Mouse (Mus musculus): ENCODE results near the gene N4bp2.
A peak's percentile ranks its signal among the peaks of the same experiment; 100 is the strongest.

N4bp2 gene

DNA sequence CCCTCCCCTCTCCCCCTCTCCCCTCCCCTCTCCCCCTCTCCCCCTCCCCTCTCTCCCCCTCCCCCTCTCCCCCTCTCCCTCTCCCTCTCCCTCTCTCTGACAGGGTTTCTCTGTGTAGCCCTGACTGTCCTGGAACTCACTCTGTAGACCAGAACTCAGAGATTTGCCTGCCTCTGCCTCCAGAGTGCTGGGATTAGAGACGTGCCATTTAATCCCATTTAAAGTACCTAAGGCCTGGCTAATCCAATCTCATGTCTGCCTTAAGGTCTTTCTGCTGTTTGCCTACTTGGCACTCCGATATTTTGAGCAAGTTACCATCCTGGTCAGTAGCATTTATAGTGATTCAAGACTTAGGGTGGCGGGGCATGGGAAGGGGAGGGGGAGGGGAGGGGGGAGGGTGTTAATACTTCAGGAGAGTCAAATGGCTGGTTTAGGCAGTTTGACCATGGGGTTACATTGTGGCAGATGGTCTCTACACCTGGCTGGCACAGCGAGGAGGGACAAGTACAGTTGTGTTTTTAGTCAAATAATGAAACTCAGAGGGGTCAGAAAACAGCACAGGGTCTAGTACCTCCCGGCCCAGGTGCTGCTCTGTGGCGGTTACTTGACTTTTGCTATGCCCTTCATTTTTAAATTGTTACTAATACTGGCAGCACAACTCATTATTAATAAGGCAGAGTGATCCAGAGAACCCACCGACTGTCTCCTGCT lies 99.1 kb downstream of the N4bp2 start:
- no peak for DNase-seq (ENCODE audit: low spot score in 2 of 2)

DNA sequence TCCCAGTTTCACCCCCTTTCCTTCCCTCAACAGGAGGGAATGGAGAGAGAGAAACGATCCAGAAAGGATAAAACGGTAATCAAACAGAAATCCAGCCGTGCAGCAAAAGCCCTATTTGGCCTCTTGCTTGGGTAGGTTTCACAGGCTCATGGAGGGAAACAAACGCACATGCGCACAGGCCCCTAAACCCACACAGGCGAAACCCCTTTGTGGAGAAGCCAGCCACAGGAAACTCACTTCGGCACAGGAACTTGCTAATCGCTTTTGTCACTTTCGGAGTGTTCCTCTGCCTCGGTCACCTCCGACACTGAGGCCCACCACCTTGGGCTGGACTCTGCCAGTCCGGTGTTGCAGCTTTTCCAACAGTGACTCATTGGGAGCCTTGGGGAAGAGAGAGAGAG lies 100.0 kb downstream of the N4bp2 start:
- peak; percentile 71 to 86 for DNase-seq (ENCODE audit: low spot score in 2 of 2)

- no peak for DNase-seq (ENCODE audit: low spot score in 2 of 2)
These were observed 101.2 kb downstream of the N4bp2 start for GRCm38 (mm10) chr5:65864486-65864885.

- DNase-seq (ENCODE audit: low spot score in 2 of 2): no peak
These were observed 101.6 kb downstream of the N4bp2 start for GRCm38 (mm10) chr5:65864946-65865345.

- no peak for DNase-seq (ENCODE audit: low spot score in 2 of 2)
These were observed 103.3 kb downstream of the N4bp2 start for GRCm38 (mm10) chr5:65866591-65866990.

DNA sequence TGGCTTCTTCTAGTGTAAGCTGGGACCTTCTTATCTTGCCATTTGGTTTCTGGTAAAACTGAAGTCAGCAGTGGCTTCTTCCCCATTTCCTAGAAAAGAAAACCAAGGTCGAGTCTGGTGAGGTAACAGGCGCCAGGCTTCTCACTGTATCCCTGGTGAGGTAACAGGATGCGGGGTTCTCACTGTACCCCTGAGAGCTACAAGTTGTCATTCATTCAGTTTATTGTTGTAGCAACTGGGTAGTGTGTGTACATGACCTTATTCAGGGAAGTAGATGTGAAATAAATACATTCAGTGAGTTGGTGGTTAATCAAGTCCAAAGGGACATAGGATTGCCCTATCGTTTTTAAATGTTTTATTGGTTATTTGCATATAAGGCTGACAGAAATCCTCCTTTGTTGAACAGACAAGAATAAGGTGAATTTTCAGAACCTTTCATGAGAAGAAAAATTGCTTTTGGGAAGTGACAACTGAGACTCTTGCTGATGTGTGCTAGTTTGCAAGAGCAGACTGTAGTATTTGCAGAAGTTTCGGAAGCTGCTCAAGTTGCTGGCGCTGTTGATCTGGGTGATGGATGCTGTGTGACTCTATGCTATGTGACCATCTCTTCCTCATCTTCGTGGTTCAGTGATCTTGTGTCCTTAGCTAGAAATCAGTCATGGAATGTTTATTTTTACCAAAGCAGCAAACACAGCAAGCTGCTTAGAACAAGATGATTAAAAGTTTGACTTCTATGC lies 104.2 kb downstream of the N4bp2 start:
- DNase-seq (ENCODE audit: low spot score in 2 of 2): no peak

- DNase-seq (ENCODE audit: low spot score in 2 of 2): no peak
These were observed 105.1 kb downstream of the N4bp2 start for GRCm38 (mm10) chr5:65868419-65868818.

DNA sequence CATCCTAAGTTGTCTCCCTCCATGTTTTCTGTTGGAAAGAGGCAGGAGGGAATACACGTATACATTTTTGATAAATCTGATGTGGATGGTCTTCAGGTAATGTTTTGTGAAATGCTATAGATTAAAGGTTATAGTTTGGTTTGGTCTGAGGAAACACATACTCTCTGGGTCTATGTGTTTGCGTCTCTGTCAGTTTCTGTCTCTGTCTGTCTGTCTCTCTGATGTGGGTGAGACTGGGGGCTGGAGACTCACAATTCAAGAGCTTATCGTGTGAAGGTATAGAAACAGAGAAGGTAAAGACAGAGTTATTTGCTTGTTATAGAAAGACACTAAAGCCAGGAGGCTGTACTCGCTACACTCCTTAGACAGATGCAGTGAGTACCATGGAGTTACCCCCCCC lies 106.3 kb downstream of the N4bp2 start:
- DNase-seq (ENCODE audit: low spot score in 2 of 2): no peak

DNA sequence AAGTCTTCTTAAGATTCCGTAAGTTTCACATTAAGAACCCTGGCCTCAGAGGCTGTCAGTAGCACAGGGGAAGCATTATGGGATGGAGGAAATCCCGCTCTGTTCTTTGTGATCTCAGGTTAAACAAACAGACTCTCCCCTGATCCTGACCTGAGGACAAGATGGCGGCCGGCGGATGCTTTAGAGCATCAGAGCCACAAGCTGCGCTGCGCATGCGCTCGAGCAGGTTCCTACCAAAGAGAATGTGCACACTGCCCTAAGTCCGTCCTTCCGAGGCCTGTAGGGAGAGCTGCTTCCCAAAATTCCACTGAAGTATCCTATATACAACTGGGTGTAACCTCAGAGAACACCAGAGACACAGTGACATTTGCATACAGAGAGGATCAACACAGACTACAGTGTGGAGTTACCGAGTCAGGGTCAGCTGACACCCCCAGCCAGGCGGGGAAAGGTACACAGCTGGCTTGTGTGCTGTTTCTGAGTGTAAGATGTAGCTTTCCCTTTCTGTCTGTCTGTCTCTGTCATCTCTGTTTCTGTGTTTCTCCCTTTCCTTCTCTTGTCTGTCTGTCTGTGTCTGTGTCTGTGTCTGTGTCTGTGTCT lies 108.1 kb downstream of the N4bp2 start:
- DNase-seq (ENCODE audit: low spot score in 2 of 2): no peak

DNA sequence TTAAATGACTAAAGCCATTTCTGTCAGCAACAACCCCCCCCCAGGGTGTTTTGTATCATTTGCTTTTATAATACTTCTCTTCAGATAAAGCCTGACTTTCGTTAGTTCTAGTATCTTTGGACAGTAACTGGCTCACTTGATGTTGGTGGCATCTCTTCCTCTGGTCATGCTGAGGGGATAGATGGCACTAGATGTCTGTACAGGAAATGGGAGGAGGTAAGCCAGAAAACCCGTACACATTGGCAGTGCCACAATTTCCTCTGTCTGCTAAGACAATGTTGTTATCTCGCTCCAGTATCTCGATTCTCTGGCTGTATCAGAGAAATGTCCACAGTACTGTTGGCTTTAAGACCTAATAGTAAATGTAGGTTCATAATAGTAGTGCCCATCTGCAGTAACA lies 109.9 kb downstream of the N4bp2 start:
- no peak for DNase-seq (ENCODE audit: low spot score in 2 of 2)

DNA sequence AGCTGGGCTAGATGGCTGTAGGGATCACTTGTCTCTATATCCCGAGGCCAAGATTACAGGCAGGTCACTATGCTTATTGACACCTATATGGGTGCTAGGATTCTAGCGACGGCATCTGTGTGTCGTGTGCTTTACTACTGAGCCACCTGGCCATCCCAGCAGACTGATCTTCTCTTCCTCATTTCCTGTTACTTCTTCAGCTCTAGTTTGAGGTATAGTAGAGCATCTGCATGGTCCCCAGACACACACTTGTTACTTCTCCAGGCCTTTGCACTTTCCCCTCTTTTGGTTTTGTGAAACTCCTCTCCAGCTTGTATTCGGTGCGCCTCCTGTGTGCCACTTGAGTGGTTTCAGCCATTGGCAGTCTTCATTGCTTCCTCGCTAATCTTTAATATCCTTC lies 111.9 kb downstream of the N4bp2 start:
- DNase-seq (ENCODE audit: low spot score in 2 of 2): no peak

DNA sequence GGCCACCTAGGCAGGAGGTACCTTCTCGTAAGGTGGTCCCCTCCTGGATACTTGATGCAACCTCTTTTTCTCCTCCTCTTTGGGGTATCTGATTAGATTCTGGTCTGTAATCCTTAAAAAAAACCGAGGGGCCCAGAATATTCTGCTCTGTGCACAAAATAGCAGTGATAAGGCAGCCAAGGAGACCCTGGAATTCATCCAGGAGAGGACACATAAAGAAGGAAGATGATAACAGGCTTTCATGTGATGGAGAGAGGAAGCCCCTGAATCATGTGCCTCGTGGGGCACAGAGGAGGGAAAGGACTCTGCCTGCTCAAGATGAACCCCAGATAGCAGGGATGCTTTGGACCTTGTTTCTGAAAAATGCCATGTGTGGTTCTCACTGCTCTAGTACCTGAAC lies 115.0 kb downstream of the N4bp2 start:
- no peak for DNase-seq (ENCODE audit: low spot score in 2 of 2)
